Mouse (Mus musculus) G1E (cell line): ENCODE results near the gene Mrpl24.

ENCODE experiments used
- CTCF ChIP-seq: IDR thresholded peaks from 2 replicates; pipeline ENCODE4 v1.5.1; 2012; ENCODE audit warnings: low read depth, low read length, inconsistent platforms, mixed read lengths
- GATA1 ChIP-seq: IDR thresholded peaks from 2 replicates; pipeline ENCODE4 v1.6.1; 2012; ENCODE audit warnings: borderline replicate concordance, low read length, inconsistent platforms, mixed read lengths
- POLR2AphosphoS5 ChIP-seq: IDR thresholded peaks from 2 replicates; pipeline ENCODE4 v1.6.1; 2012; ENCODE audit warnings: low read depth, low read length, inconsistent platforms; ENCODE audit not compliant: insufficient replicate concordance
- TAL1 ChIP-seq: conservative IDR thresholded peaks from 2 replicates; pipeline ENCODE4 v1.6.1; 2012; ENCODE audit warnings: low read depth, low read length, inconsistent platforms, mixed read lengths

DNA sequence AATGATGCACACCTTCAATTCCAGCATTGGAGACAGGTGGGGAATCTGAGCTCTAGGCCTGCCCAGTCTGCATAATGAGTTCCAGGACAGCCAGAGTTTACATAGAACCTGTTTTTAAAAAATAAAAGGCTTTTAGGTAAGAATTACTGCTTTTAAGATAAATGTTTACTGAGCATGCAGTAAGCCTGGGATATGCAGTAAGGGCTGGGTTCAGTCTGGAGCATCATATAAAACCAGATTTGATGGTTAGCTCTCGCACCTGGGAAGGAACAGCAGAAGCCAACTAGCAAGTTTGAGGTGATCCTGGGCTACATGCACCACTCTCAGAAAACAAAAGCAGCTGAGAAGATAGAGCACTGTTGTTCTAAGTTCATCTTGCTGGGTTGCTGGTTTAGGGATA, 755 bp upstream of the Mrpl24 start:
- no peak for TF ChIP-seq CTCF
- TF ChIP-seq GATA1, result no peak
- no peak for TF ChIP-seq POLR2AphosphoS5
- no peak for TF ChIP-seq TAL1
